Mouse (Mus musculus): Measurements from ENCODE around the gene Olr1. TPM values are rescaled to one million over a fixed set of nuclear protein-coding genes. Genes with fewer than 3 reads are reported as not detected.
"Not testable (repeated sequence)": the region's sequence is repeated elsewhere in the genome, so short reads cannot be mapped to it uniquely, and the experiment has no call there.

Gene Olr1
- total RNA-seq, 2 experiments from 2014 or later: 0.11 TPM; not detected in 1

GRCm38 (mm10) chr6:129512367-129512766 is 5.4 kb upstream of the Olr1 start, which contains the start of gene Tmem52b:
Gene Tmem52b (plus strand): TSS chr6:129512555.
- no peak for DNase-seq

- DNase-seq: no peak
Measured at GRCm38 (mm10) chr6:129510120-129510911, 3.4 kb upstream of the Olr1 start.

- no peak for DNase-seq
Measured at GRCm38 (mm10) chr6:129503471-129503870, 3.5 kb downstream of the Olr1 start.

- DNase-seq: not testable (repeated sequence)
Measured at GRCm38 (mm10) chr6:129499516-129499915, 7.4 kb downstream of the Olr1 start.

- no peak for DNase-seq
Measured at GRCm38 (mm10) chr6:129497345-129498218, 9.4 kb downstream of the Olr1 start.

- no peak for DNase-seq
Measured at GRCm38 (mm10) chr6:129494924-129495323, 12.0 kb downstream of the Olr1 start.

GRCm38 (mm10) chr6:129480089-129480958 is 26.6 kb downstream of the Olr1 start:
- no peak for DNase-seq

- DNase-seq: no peak
Measured at GRCm38 (mm10) chr6:129476404-129477126, 30.4 kb downstream of the Olr1 start.

GRCm38 (mm10) chr6:129472627-129473026 is 34.3 kb downstream of the Olr1 start:
- DNase-seq: no peak

- no peak for DNase-seq
Measured at GRCm38 (mm10) chr6:129471386-129471785, 35.6 kb downstream of the Olr1 start.

GRCm38 (mm10) chr6:129451411-129452039 is 55.4 kb downstream of the Olr1 start, which contains the start of gene Clec1a:
Gene Clec1a (minus strand): TSS chr6:129452000.
- DNase-seq: peak; percentile 33

- no peak for DNase-seq
Measured at GRCm38 (mm10) chr6:129449743-129450142, 57.2 kb downstream of the Olr1 start.

- no peak for DNase-seq
Measured at GRCm38 (mm10) chr6:129438033-129438432, 68.9 kb downstream of the Olr1 start.

GRCm38 (mm10) chr6:129436025-129436424 is 70.9 kb downstream of the Olr1 start:
- DNase-seq: no peak

Other genes starting within 250 kb of the Olr1 start
- gene Cd69, start 231.7 kb downstream of the Olr1 start, total RNA-seq (2021): under 1 TPM; 0.16 to 0.23 TPM
- gene 4922502D21Rik, start 175.4 kb downstream of the Olr1 start, total RNA-seq (2021): not detected
- 1 to 10 TPM in 1 of 2 experiments, under 1 TPM in 1; 0.21 to 1.7 TPM for gene Clec12a, start 164.5 kb downstream of the Olr1 start, total RNA-seq (2021)
- not detected for gene Clec12b, start 121.3 kb downstream of the Olr1 start, total RNA-seq (2021)
- under 1 TPM in 1 of 2 experiments, not detected in 1; 0.47 TPM for gene Clec1b, start 109.9 kb downstream of the Olr1 start, total RNA-seq (2021)
- gene Clec9a, start 98.3 kb downstream of the Olr1 start, total RNA-seq (2021): not detected
- gene Clec1a, start 55.2 kb downstream of the Olr1 start, total RNA-seq (2021): 1 to 10 TPM; 4.8 to 6.3 TPM
- not detected for gene Tmem52b, start 5.4 kb upstream of the Olr1 start, total RNA-seq (2021)
- 10 to 100 TPM; 30.3 to 32.8 TPM for gene Gabarapl1, start 26.0 kb upstream of the Olr1 start, total RNA-seq (2021)
- gene Klre1, start 70.7 kb upstream of the Olr1 start, total RNA-seq (2021): not detected
- not detected for gene Klrd1, start 84.6 kb upstream of the Olr1 start, total RNA-seq (2021)
- not detected for gene Klrk1, start 116.7 kb upstream of the Olr1 start, total RNA-seq (2021)
- gene Klrc3, start 136.2 kb upstream of the Olr1 start, total RNA-seq (2021): not detected
- not detected for gene Klrc2, start 153.5 kb upstream of the Olr1 start, total RNA-seq (2021)
- gene Klrc1, start 171.8 kb upstream of the Olr1 start, total RNA-seq (2021): not detected
- not detected for gene Klri1, start 210.0 kb upstream of the Olr1 start, total RNA-seq (2021)
- gene Klri2, start 233.3 kb upstream of the Olr1 start, total RNA-seq (2021): not detected

All from gastrocnemius, postnatal 10 days (tissue).